Mouse (Mus musculus): ENCODE data around the gene Col23a1.
A peak's percentile ranks its signal among the peaks of the same experiment; 100 is the strongest.

Col23a1 gene

DNA sequence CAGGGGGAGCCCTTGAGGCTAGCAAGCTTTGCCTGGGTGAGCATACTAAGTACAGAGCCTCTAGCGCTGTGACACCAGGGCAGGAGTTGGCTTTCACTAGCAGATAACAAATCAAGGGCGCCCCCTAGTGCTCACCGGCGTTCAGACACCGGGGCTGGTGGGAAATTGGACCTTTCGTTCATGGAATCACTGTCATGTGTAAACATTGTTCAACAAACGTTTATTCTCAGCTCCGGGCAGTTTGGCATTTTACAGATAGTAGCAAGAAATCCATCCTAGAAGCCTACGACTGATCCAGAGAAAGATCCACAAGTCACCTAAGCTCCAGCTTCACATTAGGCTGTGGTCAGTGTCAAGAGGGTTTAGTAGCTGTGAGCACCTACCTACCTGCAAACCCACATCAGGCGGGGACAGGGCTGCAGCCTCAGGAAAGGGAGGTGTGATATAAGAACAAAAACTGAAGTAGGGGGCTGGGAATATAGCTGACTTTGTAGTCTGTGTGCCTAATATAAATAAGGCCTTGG, 250.1 kb downstream of the Col23a1 start:
- peak; percentile 93 for DNase-seq (ENCODE audit: low read depth, low spot score)

DNA sequence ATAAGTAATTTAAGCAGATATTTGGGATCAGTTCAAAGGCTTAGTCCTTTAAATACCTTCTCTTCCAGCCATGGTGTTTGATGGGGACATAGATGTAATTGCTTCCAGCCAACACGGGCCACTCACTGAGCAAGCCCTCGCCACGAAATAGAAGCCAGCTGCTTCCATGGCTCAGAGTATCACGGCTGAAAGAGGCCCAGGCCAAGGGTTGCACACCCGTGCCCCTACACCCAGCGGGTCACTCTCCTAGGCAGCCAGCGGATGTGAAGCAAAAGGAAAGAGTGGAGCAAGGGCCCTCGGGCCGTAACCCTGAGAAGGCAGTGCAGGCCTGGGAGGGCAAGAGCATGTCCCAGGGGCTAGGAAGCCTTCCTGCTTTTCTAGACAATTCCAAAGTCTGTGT, 252.7 kb downstream of the Col23a1 start:
- DNase-seq (ENCODE audit: low read depth, low spot score): no peak

DNA sequence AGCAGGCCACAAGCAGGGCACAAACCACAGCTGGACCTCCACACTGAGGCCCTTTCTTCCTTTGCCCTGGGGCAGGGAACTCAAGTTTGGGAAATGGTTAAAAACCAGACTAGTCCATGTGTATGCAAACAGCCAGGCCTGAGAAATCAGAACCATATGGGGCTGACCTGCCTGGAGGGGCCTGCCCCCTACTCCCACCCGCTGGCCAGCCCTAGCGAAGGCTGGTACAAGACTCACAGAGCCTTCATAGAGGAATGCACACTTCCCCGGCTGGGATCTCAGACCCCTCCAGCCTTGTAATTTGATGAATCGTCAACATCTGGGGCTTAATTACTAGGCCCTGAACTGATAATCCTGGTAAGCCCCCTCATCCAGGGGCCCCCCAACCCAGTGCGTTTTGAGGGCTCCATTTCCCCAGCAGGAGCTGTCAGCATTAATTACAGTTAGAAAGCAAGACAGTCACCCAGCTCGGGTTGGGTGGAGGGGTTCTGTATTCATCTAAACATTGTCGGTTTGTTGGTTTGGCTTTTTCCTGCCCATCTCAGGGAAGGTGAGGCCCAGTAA, 253.8 kb downstream of the Col23a1 start:
- no peak for DNase-seq (ENCODE audit: low read depth, low spot score)

DNA sequence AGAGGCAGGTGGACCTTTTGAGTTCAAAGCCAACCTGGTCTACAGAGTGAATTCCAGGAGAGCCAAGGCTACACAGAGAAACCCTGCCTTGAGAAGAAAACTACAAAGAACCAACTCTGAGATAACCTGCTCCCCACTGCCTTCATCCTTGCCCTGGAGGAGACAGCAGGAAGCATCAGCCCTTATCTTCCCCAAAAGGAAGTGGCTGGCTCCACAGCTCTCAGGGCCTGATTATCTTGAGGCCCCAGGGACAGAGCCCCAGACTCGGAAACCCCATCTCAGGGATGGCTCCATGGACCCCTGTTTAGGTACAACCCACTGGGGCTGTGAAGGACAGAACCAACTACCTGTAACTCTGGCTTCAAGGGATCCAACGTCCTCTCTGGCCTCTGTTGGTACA, 254.7 kb downstream of the Col23a1 start:
- no peak for DNase-seq (ENCODE audit: low read depth, low spot score)

DNA sequence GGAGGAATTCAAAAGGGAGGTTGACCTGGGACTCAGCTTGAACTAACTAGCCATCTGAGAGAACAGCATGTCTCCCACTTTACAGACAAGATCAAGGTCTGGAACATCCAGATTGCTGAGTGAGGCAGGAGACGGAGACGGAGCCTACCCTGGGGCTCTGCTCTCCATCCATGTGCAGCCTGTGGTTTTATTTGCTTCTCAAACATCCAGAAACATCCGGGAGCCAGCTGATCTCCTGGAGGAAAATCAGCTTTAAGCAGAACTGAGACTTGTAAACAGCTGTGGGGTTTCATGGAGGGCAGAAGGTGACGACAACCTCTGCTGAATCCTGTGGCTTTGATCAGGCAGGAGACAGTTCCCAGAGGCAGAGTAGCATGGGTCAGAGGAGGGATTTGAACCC, 256.1 kb downstream of the Col23a1 start:
- DNase-seq (ENCODE audit: low read depth, low spot score): no peak

DNA sequence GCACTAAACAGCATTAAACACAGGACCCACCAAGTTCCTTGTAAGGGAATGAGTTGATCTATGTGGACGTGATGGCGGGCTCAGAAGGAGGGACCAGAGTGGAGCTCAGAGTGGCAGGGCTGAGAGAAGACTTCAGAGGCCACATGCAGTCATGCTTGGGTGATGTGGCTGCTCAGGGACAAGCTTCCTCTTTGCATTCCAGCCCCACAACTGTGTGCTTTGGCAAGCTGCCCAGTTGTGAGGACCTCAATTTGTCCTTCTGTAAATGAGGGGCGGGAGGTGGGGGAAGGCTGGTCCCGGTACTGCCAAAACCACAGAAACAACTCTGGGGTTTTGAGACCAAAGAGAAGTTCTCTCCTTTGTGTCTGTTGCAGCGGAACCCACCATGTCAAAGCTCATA, 261.5 kb downstream of the Col23a1 start:
- DNase-seq (ENCODE audit: low read depth, low spot score): no peak

DNA sequence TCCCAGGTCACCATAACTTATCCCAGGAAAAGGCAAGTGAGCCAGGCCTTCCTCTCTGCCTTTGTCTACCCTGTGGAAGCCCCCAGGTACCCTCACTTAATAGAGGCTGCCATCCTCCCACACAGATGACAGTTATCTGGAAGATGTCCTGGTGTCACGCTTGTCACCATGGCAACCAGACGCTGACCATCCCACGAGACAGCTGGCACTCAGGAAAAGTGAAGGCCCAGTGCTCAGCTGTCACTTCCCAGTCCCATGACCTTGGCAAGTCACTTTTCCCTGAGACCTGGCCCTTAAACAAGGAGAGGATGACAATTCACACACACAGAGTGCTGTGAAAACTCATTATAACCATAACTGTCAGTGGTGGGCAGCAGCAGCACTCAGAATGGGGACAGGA, 262.4 kb downstream of the Col23a1 start:
- no peak for DNase-seq (ENCODE audit: low read depth, low spot score)

DNA sequence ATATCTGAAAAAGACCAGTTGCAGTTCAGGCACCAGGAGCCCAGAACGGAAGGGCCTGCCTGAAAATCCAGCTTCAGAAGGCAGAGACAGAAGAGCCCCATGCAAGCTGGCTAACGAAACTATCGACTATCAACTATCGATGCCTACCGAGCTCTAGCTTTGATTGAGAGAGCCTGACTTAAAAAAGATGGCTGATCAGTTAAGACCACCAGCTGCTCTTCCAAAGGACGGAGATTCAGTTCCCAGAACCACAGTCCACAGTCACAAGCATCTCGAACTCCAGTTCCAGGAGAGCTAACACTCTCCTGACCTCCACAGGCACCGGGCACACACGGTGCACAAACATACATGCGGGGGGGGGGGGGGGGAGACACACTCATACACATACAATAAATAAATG, 264.9 kb downstream of the Col23a1 start:
- DNase-seq (ENCODE audit: low read depth, low spot score): no peak

DNA sequence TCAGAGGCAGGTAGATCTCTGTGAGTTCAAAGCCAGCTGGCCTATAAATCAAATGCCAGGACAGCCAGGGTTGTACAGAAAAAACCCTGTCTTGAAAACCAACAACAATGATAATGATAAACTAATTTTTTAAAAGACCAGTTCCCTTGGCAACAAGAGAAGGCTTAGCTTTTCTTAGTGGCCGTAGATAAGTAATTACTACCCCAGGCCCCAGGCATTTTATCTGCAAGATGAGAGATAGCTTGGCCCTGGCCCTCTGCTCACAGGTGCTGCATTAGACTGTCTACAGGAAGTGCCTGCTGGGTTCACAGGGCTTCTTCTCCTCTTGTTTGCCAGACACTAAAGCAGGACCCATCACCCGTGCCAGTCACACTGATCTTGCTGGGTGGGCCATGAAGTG, 265.3 kb downstream of the Col23a1 start:
- no peak for DNase-seq (ENCODE audit: low read depth, low spot score)

DNA sequence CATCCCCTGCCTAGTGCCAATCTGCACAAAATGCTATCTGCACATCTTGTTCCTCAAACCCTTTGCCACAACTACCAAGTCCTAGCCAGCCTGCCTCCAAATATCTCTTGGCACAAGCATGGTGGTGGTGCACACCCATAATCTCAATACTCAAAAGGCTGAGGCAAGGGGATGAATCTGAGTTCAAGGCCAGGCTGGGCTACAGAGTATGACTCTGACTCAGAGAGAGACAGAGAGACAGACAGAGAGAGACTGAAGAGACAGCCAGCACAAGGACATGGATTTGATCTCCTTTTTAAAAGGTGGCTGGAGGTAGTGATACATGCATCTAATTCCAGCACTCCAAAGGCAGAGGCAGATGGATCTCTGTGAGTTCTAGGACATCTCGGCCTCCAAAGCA, 273.6 kb downstream of the Col23a1 start:
- no peak for DNase-seq (ENCODE audit: low read depth, low spot score)

DNA sequence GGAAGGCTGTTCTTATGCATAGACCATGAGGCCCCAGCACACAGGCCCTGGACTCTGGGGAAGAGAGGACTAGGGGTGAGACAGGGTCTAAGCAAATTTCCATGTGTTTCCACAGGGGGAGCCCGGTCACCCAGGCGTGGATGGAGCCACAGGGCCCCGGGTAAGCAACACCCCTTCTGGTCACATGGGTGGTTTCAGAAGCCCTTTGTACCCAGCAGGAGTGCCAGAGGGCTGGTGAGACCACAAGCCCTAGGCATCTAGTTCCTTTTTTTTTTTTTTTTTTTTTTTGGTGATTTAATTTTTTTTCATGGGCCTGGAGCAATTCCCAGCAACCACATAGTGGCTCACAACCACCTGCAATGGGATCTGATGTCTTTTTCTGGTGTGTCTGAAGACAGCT, 275.3 kb downstream of the Col23a1 start:
- DNase-seq (ENCODE audit: low read depth, low spot score): no peak

DNA sequence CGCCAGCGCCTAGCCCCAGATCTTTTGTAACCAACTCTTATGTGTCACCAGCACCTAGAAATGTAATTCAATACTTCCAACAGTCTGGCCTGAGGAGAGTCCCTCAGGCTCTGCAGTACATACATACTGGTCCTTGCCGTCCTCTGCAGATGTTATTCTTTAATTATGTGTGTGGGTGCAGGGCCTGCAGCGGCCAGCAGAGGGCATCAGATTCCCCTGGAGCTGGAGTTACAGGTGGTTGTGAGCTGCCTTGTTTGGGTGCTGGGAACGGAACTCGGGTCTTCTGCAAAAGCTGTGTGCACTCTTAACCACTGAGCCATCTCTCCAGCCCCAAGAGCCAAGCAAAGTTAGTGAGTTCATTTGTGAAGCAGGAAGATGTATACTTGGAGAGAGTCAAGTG, 276.2 kb downstream of the Col23a1 start:
- DNase-seq (ENCODE audit: low read depth, low spot score): no peak

DNA sequence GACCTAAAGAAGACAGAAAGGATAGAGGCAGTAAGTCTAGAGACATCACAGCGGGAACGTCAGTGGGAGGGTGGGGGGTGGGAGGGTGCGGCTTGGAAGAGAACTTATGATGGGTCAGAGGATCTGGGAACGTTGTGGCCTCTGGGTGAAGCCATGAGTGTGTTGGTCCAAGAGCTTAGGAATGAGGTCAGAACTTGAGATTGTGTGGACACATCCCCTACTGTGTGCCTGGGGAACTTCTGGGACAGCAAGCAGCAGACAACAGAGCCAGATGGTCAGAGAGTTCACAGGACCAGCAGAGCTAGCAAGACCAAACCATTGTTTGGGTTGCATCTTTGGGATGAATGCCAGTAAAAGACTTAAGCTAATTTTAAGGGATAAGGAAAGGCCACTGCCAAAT, 279.1 kb downstream of the Col23a1 start:
- no peak for DNase-seq (ENCODE audit: low read depth, low spot score)

DNA sequence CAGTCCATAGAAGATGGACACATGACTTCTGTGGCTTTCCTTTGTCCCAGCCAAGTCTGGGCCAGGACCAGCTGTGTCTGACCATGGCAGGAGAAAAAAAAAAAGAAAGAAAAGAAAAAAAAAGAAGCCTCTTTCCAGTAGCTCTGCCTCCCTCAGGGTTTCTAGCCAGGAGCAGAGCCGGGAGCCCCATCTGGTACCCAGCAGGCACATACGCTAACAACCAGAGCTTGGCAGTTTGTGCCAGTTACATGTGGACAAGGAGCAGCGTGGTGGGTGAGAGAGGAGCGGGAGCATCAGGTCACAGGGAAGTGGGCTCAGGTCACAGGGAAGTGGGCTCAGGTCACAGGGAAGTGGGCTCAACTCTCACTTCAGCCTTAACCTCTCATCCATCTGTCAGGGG, 286.7 kb downstream of the Col23a1 start:
- no peak for DNase-seq (ENCODE audit: low read depth, low spot score)

DNA sequence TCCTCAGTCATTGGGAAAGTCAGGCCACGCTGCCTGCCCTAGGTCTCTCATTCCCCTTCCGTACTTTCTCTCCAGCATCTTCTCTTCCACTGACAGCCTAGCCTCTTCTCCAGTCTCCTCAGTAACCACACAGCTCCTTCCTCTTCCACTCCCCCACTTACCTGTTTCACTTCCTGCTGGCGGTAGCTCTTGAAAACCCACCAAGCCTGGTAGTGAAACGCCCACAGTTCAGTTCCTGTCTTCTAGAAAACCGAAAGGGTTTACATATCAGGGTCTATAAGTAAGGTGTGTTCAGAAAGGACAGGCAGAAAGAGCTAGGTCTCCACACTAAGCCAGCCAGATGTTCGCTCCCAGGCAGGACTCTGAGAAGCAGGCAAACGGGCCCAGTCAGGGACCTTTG, 287.9 kb downstream of the Col23a1 start:
- DNase-seq (ENCODE audit: low read depth, low spot score): no peak

DNA sequence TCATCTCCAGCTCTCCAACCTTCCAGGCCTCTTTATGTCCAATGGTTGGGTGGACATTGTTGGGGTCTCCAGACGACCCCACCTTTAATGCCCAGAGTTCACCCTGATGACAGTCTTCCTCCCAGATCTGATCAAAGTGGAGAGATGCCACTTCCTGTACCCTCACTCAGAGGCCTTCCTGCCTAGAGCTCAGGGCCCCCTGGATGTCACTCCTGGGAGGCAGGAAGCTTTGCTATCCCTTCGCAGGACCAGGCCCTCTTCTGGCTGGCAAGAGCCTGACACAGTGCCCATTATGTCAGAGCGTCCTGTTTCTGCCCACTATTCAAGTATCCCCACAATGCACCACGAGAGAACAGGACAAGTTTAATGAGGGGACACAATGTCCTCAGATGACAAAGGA, 289.3 kb downstream of the Col23a1 start:
- DNase-seq (ENCODE audit: low read depth, low spot score): no peak

DNA sequence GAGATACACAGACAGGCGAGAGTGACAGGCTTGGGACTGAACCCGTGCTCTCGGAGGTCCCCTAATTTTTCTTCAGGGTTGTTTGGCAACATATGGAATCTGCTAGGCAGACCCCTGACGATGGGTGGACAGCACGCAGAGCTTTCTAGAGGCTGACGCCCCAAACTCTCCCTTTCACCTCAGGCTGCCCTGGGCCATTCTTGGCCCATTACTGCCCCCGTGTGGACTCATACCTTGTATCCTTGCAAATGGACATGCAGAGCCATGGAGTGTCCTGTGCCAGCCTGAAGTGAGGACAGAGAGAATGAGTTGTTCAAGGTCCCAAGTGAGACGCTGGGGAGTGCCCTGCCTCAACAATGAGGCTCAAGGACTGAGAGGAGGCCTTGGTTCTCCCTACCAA, 293.0 kb downstream of the Col23a1 start:
- DNase-seq (ENCODE audit: low read depth, low spot score): peak; percentile 73

DNA sequence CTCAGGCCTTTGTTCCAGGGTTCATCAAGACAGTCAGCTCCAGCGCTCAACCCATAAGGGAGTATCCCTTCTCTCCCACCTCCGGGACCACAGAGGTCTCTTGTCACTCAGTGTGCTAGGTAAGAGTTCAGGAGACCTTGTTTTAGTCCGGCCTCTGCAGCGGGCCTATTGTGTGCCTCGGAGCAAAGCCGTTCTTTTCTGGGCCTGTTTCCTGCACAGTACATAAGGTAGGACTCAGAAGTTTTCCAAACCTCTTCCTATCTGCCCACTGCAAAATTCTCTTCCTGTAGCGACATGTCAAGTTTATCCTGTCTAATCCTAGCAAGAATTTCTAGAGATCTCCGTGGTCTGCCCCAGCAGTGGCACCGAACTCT, 294.3 kb downstream of the Col23a1 start:
- DNase-seq (ENCODE audit: low read depth, low spot score): no peak

DNA sequence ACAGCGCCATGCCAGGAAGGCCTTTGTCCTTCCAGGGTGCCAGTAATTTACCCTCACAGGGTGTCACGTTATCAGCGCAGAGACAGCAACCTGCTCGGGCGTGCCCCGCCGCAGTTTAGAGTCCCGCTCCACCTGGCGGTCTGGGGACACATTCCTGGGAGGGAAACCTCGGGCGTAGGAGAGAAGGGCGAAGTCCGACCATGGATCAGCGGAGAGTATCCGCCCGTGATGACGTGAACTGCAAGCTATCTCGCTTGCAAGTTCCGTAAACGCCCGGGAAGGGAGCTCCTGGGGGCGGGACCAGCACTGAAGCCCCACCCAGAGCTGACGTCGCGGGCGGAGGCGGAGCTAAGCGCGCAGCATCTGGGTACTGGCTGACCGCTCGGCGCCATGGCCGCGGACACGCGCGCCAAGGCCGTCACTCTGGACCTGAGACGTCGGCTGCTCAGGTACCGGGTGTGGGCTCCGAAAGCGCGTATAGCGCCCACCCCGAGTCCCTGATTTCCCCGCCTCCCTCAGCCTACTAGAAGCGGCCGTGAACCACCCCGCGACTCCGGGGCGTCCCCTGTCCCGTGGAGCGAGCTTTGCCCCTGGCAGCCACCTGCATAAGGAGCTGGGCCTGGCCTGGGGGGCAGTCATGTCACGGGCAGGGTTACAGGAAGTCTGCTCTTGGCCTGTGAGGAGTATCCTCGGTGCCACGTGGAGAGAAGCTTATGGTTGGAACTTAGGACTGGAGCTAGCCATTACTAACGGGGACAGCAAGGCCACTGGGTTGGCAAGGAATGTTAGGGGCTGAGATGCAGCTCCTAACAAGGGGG, 294.9 kb downstream of the Col23a1 start, which contains the start of gene Phykpl:
TSS of gene Phykpl (plus strand) at position 327 of the 818 bp plus-strand sequence.
- peak; percentile 97 for DNase-seq (ENCODE audit: low read depth, low spot score)

DNA sequence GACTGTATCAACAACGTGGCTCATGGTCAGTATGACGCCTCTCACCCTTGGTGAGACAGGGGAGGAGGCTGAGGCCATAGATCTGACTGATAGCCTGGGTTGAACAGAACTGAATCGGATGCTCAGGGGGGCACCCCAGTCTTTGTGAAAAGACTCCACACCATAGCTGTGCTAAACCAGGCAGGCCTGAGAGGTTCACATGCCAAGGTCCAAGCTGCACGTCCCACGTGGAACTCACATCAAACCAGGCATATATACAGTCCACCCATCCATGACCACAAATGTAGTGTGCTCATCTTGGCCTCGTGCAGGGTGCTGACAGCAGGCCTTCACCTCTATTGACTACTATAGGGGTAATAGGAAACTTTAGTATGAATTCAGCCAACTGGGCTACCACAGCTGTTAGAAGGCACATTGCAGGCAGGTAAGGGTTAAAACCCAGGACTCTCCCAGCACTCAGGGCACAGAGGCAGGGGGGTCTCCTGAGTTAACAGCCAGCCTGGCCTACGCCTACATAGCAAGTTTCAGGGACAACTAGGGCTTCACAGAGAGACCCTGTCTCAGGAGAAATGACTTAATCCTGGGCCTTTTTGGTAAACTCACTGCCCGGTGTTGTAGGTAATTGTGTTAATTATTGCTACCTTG, 296.0 kb downstream of the Col23a1 start:
- no peak for DNase-seq (ENCODE audit: low read depth, low spot score)

DNA sequence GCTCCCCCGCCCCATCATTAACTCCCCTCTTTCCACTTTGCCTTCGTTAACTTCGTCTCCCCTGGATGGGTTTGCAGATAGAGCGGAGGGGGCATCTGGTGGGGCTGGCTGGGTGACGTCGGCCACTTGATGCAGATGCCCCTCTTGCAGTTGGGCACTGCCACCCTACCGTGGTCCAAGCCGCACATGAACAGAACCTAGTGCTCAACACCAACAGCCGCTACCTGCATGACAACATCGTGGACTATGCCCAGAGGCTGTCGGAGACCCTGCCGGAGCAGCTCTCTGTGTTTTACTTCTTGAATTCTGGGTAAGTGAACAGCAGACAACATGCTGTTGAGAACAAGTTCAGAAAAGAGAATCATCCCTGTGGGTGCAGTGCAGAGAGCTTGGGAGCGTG, 296.7 kb downstream of the Col23a1 start:
- no peak for DNase-seq (ENCODE audit: low read depth, low spot score)

DNA sequence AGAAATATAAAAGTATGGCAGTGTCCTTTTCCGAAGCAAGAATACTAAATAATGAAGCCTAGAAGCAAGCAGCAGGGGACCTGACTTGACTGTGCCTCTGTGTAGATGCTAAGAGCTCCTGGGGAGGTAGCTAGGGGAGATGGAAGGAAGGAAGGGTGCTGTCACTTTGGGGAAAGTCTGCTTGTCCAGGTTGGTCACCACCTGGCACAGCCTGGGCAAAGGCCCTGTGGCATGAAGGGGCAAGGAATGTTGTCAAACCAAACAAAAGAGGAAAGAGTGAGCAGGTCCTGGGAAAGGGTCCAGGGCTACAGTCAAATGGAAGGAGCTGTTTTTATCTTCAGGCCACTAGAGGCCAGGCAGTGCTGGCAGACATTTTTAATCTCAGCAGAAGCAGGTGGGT, 297.3 kb downstream of the Col23a1 start:
- no peak for DNase-seq (ENCODE audit: low read depth, low spot score)

DNA sequence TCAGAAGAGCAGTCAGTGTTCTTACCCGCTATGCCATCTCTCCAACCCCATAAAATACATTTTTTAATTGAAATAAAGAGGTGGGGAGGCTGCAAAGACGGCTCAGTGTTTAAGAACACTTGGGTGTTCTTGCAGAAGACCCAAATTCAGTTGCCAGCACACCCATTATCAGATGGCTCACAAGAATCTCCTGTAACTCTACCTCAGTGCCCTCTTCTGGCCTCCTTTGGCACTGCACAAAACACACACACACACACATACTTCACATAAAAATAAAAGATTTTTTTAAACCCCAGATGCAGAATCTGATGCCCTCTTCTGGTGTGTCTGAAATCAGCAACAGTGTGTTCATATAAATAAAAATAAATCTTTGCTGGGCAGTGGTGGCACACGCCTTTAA, 299.1 kb downstream of the Col23a1 start:
- DNase-seq (ENCODE audit: low read depth, low spot score): no peak

Measured in embryo, embryonic 11.5 days (tissue).